Mouse (Mus musculus) thymus, adult 2 months (tissue): Measurements from ENCODE around the gene Cacnb2.

Experiments used
- CTCF ChIP-seq: fragments of 200-500 bp; IDR thresholded peaks from 2 replicates; pipeline ENCODE4 v1.5.1; 2012; ENCODE audit warnings: mild to moderate bottlenecking, control low read depth, low read length, moderate library complexity, borderline replicate concordance; ENCODE audit not compliant: control insufficient read depth, poor library complexity, insufficient read depth; ENCODE audit errors: extremely low read depth
- POLR2A ChIP-seq: fragments of 200-500 bp; IDR thresholded peaks from 2 replicates; pipeline ENCODE4 v1.6.1; 2012; ENCODE audit warnings: mild to moderate bottlenecking, low read length, control low read depth, moderate library complexity; ENCODE audit not compliant: control insufficient read depth, poor library complexity, insufficient read depth; ENCODE audit errors: extremely low read depth

DNA sequence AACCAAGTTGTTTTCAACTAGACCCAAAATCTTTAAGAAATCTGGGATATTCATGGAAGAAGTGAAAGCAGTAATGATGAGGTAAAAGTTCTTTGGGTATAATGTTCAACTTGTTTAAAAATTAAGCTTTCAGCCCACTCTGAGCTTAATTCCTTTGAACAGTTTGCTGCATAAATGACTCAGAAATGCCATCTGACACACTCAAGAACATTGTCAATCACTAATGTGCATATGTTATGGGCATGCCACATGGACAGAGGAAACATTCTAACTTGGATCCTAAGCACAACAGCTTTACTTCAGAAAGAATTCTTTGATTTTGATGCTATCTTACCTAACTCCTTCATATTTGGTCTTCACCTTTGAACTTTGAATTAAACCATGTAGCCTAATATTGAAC is 81.3 kb downstream of the Cacnb2 start:
- TF ChIP-seq CTCF (no peak), POLR2A (no peak)
